Mouse (Mus musculus) induced T-regulatory cell, adult 2 months (primary cell): ENCODE results near the gene Gmppa.

Experiments used
- DNase-seq: peaks from one replicate; pipeline ENCODE4 v3.0.0-alpha.2; 2012; ENCODE audit warnings: low read depth

Gene Gmppa

GRCm38 (mm10) chr1:75435475-75436328 is at the start of gene Gmppa:
Gmppa (plus strand) TSS chr1:75435930.
- DNase-seq: peak; percentile 85

- no peak for DNase-seq
These were observed 49.6 kb upstream of the Gmppa start for GRCm38 (mm10) chr1:75386149-75386548.

- no peak for DNase-seq
These were observed 48.2 kb upstream of the Gmppa start for GRCm38 (mm10) chr1:75387469-75387928.

GRCm38 (mm10) chr1:75387929-75388897 is 47.5 kb upstream of the Gmppa start:
- no peak for DNase-seq

GRCm38 (mm10) chr1:75388898-75389515 is 46.7 kb upstream of the Gmppa start:
- DNase-seq: no peak

- no peak for DNase-seq
These were observed 42.6 kb upstream of the Gmppa start for GRCm38 (mm10) chr1:75393139-75393538.

GRCm38 (mm10) chr1:75393846-75394245 is 41.9 kb upstream of the Gmppa start:
- DNase-seq: no peak

GRCm38 (mm10) chr1:75398761-75399402 is 36.8 kb upstream of the Gmppa start:
- peak; percentile 58 for DNase-seq

GRCm38 (mm10) chr1:75399755-75400492 is 35.8 kb upstream of the Gmppa start:
- DNase-seq: no peak

GRCm38 (mm10) chr1:75400493-75401115 is 35.1 kb upstream of the Gmppa start:
- no peak for DNase-seq

GRCm38 (mm10) chr1:75405547-75405946 is 30.2 kb upstream of the Gmppa start:
- DNase-seq: no peak

GRCm38 (mm10) chr1:75406173-75406572 is 29.6 kb upstream of the Gmppa start:
- no peak for DNase-seq

GRCm38 (mm10) chr1:75407056-75407455 is 28.7 kb upstream of the Gmppa start:
- no peak for DNase-seq

GRCm38 (mm10) chr1:75408210-75408609 is 27.5 kb upstream of the Gmppa start:
- no peak for DNase-seq

- DNase-seq: no peak
These were observed 25.8 kb upstream of the Gmppa start for GRCm38 (mm10) chr1:75409950-75410349.

- DNase-seq: no peak
These were observed 23.5 kb upstream of the Gmppa start for GRCm38 (mm10) chr1:75412196-75412595.

GRCm38 (mm10) chr1:75413749-75414148 is 22.0 kb upstream of the Gmppa start:
- DNase-seq: peak; percentile 36

GRCm38 (mm10) chr1:75421794-75422193 is 13.9 kb upstream of the Gmppa start:
- DNase-seq: no peak

- DNase-seq: no peak
These were observed 13.4 kb upstream of the Gmppa start for GRCm38 (mm10) chr1:75422216-75422822.
